Mouse (Mus musculus) colon, adult 2 months (tissue): ENCODE data around the gene Kcna6. TPM values are rescaled to one million over a fixed set of nuclear protein-coding genes. Genes with fewer than 3 reads are reported as not detected.

Experiments used
- polyA plus RNA-seq: library from polyadenylated mRNA; depleted of rRNA; stranded (reverse); fragments of >200 nt; gene quantifications from 2 replicates; pipeline ENCODE4 v1.2.3, GENCODE M21; 2012; rRNA removed

Gene Kcna6
- polyA plus RNA-seq = 0.98 and 1.0 TPM in 2 replicates

GRCm38 (mm10) chr6:126740211-126741142 is at the start of gene Kcna6:
Kcna6 (minus strand) TSS chr6:126740674.

Other genes with a start within 250 kb of the Kcna6 start
- 1.1 and 1.4 TPM in 2 replicates for gene Kcna5, start 205.3 kb downstream of the Kcna6 start, polyA plus RNA-seq
- 1.1 and 1.5 TPM in 2 replicates for gene Kcna1, start 94.3 kb downstream of the Kcna6 start, polyA plus RNA-seq
- 86.0 and 101 TPM in 2 replicates for gene Ndufa9, start 108.5 kb upstream of the Kcna6 start, polyA plus RNA-seq
- gene Akap3, start 112.4 kb upstream of the Kcna6 start, polyA plus RNA-seq = not detected in 2 replicates
- gene Dyrk4, start 181.2 kb upstream of the Kcna6 start, polyA plus RNA-seq = 0.16 and 0.35 TPM in 2 replicates
- 2.9 and 3.2 TPM in 2 replicates for gene Rad51ap1, start 198.9 kb upstream of the Kcna6 start, polyA plus RNA-seq
- gene D6Wsu163e, start 199.3 kb upstream of the Kcna6 start, polyA plus RNA-seq = 2.5 and 2.8 TPM in 2 replicates